Mouse (Mus musculus) layer of hippocampus, adult 9-11 months (tissue): Measurements from ENCODE around the gene Vmn2r48.
"Not testable (repeated sequence)": the region's sequence is repeated elsewhere in the genome, so short reads cannot be mapped to it uniquely, and the experiment has no call there.

Experiments
- DNase-seq: peaks from one replicate; pipeline ENCODE4 v3.0.0; 2022

The Vmn2r48 gene

DNA sequence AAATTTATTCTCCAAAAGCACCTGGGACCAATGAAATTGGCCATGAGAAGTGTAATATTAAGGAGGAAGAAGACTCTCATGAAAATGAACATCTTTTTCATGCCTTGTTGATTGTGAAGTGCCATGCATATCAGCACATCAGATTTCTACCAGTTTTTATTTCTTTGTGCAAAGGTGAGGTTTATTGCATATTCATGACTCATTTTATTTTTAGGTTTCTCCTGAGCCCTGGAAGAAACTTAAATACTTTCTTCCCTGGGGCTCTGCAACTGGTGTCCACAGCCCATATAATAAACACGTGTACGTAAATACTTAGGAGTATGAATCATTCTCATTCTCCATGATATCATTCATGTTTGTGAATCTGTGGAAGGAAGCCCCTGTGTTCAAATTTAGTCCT is at the start of gene Vmn2r48:
Gene Vmn2r48, minus strand, starts transcription at position 101 of the 400 bp plus-strand sequence.
- DNase-seq: not testable (repeated sequence)

DNA sequence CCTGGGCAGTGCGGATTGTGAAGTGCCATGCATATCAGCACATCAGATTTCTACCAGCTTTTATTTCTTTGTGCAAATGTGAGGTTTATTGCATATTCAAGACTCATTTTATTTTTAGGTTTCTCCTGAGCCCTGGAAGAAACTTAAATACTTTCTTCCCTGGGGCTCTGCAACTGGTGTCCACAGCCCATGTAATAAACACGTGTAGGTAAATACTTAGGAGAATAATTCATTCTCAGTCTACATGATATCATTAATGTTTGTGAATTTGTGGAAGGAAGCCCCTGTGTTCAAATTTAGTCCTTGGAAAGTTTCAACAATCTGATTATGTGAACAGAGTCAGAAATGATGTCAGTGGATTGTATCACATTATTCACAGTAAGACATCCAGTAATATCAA is 38.8 kb upstream of the Vmn2r48 start, which contains the start of gene Vmn2r49:
Gene Vmn2r49, minus strand, starts transcription at position 101 of the 400 bp plus-strand sequence.
- not testable (repeated sequence) for DNase-seq
